In the genomic region with DNA sequence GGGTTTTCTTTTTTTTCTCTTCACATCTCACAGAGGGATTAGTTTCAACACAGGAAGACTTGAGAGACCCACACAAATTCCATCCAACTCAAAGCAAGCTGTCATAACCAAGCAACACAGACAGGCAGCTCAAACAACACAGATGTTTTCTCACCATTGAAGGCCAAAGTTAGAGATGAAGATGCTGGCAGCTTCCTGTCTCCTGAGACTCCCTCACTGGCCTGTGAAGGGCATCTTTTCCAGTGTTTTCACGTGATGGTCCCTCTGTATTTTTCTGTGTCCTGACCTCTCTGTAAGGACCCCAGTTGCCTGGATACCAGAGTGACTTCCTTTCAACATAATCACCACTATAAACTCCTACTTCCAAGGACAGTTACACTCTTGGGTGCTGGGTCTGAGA, we compare ENCODE assay signal across 15 mouse cellular contexts.
A peak's percentile ranks its signal among the peaks of the same experiment; 100 is the strongest.
DNase-seq lines count a peak whose midpoint lies in the region; ATAC-seq and TF ChIP-seq lines count a peak whose summit lies in the region.
"Had no signal": no experiment of that assay in that cellular context is flagged by ENCODE, and none has a peak within 500 bp of the region (broad histone marks: within the 10 kb centered on the region; RNA-seq: fewer than 3 reads in every experiment).

No protein-coding gene starts in this region.

- TF ChIP-seq CTCF in embryonic fibroblast, embryonic 13.5 days (IDR thresholded peaks at IDR 0.05; ENCODE audit: borderline replicate concordance, insufficient read depth, low read length), result no peak

- H3K4me1 ChIP-seq in hindbrain, embryonic 10.5 days (replicated peaks), result peaks cover 20% of the 10 kb centered on the region
- H3K4me1 ChIP-seq in hindbrain, embryonic 11.5 days (replicated peaks; ENCODE audit: control insufficient read depth, insufficient read depth, low read length), result peaks cover 4% of the 10 kb centered on the region; the same call in 1 of the 2 replicates
- H3K4me1 ChIP-seq in embryonic fibroblast, embryonic 13.5 days (ENCODE audit: control insufficient read depth, insufficient read depth, low read length), result peaks cover 11% of the 10 kb centered on the region
- H3K4me1 ChIP-seq in hindbrain, embryonic 14.5 days (replicated peaks; ENCODE audit: control insufficient read depth, insufficient read depth, low read length), result peaks cover 14% of the 10 kb centered on the region

- no peak for DNase-seq in hindbrain, embryonic 10.5 days (ENCODE audit: low spot score)
- no peak for DNase-seq in hindbrain, embryonic 11.5 days (ENCODE audit: low spot score)
- peak; percentile 52 for DNase-seq in 3T3-L1 (ENCODE audit: low read depth, low spot score)
- DNase-seq in hindbrain, embryonic 14.5 days (ENCODE audit: low spot score), result no peak
- DNase-seq in left cerebral cortex, adult 18-20 months (ENCODE audit: low spot score in 2 of 2), result no peak
- DNase-seq in ovary, postnatal 10 days (ENCODE audit: low spot score), result no peak
- DNase-seq: adrenal gland, postnatal 25 days; cerebellum, adult 11-12 months; lung, postnatal 4 days; right cerebral cortex, postnatal 14 days; thymus, adult 2 months had no signal

- peak overlapping the region; percentile 84; the same call in 1 of the 2 replicates for H3K27ac ChIP-seq in hindbrain, embryonic 10.5 days
- no peak overlapping the region for H3K27ac ChIP-seq in hindbrain, embryonic 11.5 days (ENCODE audit: low read depth, low read length)
- peak overlapping the region; percentile 5; the same call in 1 of the 2 replicates for H3K27ac ChIP-seq in embryonic fibroblast, embryonic 13.5 days (ENCODE audit: insufficient read depth, low read length)
- H3K27ac ChIP-seq in hindbrain, embryonic 14.5 days, result peak overlapping the region; percentile 62
- H3K27ac ChIP-seq: embryonic facial prominence, embryonic 15.5 days had no signal

- H3K36me3 ChIP-seq in hindbrain, embryonic 10.5 days, result no peaks in the 10 kb centered on the region
- no peaks in the 10 kb centered on the region for H3K36me3 ChIP-seq in hindbrain, embryonic 11.5 days (ENCODE audit: control insufficient read depth, insufficient read depth, low read length)
- no peaks in the 10 kb centered on the region for H3K36me3 ChIP-seq in hindbrain, embryonic 14.5 days (replicated peaks; ENCODE audit: control insufficient read depth, insufficient read depth)
- H3K36me3 ChIP-seq: embryonic facial prominence, embryonic 15.5 days; forebrain, embryonic 15.5 days had no signal

- H3K27me3 ChIP-seq in hindbrain, embryonic 10.5 days (ENCODE audit: insufficient read depth, poor library complexity, severe bottlenecking), result no peaks in the 10 kb centered on the region
- H3K27me3 ChIP-seq in hindbrain, embryonic 11.5 days (ENCODE audit: control insufficient read depth, insufficient read depth, low read length), result no peaks in the 10 kb centered on the region
- H3K27me3 ChIP-seq in hindbrain, embryonic 14.5 days (ENCODE audit: control insufficient read depth, insufficient read depth, low read length), result no peaks in the 10 kb centered on the region
- H3K27me3 ChIP-seq: embryonic facial prominence, embryonic 15.5 days; forebrain, embryonic 15.5 days had no signal

- no peaks in the 10 kb centered on the region for H3K9me3 ChIP-seq in hindbrain, embryonic 10.5 days
- no peaks in the 10 kb centered on the region for H3K9me3 ChIP-seq in hindbrain, embryonic 11.5 days (ENCODE audit: control insufficient read depth, low read length)
- H3K9me3 ChIP-seq in hindbrain, embryonic 14.5 days (ENCODE audit: control insufficient read depth, low read length), result no peaks in the 10 kb centered on the region
- H3K9me3 ChIP-seq: embryonic facial prominence, embryonic 15.5 days; forebrain, embryonic 15.5 days had no signal

- no peak overlapping the region for H3K4me3 ChIP-seq in hindbrain, embryonic 10.5 days
- no peak overlapping the region for H3K4me3 ChIP-seq in hindbrain, embryonic 11.5 days (ENCODE audit: low read depth, low read length)
- no peak overlapping the region for H3K4me3 ChIP-seq in embryonic fibroblast, embryonic 13.5 days (ENCODE audit: insufficient read depth, low read length)
- H3K4me3 ChIP-seq in hindbrain, embryonic 14.5 days (replicated peaks; ENCODE audit: low read length), result no peak overlapping the region
- H3K4me3 ChIP-seq: embryonic facial prominence, embryonic 15.5 days; forebrain, embryonic 15.5 days had no signal

- WGBS in hindbrain, embryonic 10.5 days, result 36% methylated on average over 1 of the region's 1 CpGs
- WGBS in hindbrain, embryonic 11.5 days, result 35% methylated on average over 1 of the region's 1 CpGs
- WGBS in hindbrain, embryonic 14.5 days, result 37% methylated on average over 1 of the region's 1 CpGs

- ATAC-seq in hindbrain, embryonic 11.5 days (ENCODE audit: low FRiP score), result no peak
- no peak for ATAC-seq in hindbrain, embryonic 14.5 days (ENCODE audit: low FRiP score)
- ATAC-seq: CD4-positive, CD25-positive, alpha-beta regulatory T cell, adult 4 months; forebrain, embryonic 15.5 days had no signal

- H3K9ac ChIP-seq in hindbrain, embryonic 11.5 days (ENCODE audit: low read depth, low read length), result no peak overlapping the region
- H3K9ac ChIP-seq in hindbrain, embryonic 14.5 days, result no peak overlapping the region
- H3K9ac ChIP-seq: embryonic facial prominence, embryonic 15.5 days; forebrain, embryonic 15.5 days had no signal

- no peak for TF ChIP-seq POLR2A in embryonic fibroblast, embryonic 13.5 days (IDR thresholded peaks at IDR 0.05; ENCODE audit: low read depth, low read length)

- H3K4me2 ChIP-seq in hindbrain, embryonic 11.5 days (replicated peaks; ENCODE audit: low read depth, low read length), result no peak overlapping the region
- no peak overlapping the region for H3K4me2 ChIP-seq in hindbrain, embryonic 14.5 days (replicated peaks)
- H3K4me2 ChIP-seq: embryonic facial prominence, embryonic 15.5 days; forebrain, embryonic 15.5 days had no signal
